Mouse (Mus musculus) MEL (cell line): ENCODE measurements at regions not wholly inside any gene's neighbourhood (a gene's known extent, or its start where the extent isn't known, plus 50 kb on each side); places are given as distances from the start of the nearest gene placed in this dataset.

Experiments
- DNase-seq: peaks from one replicate; pipeline ENCODE4 v3.0.0; 2011; ENCODE audit warnings: low read depth, low spot score
- H3K27ac ChIP-seq: 2 replicates; pipeline ENCODE4 v1.5.1; 2012; ENCODE audit warnings: low read depth, mild to moderate bottlenecking, control low read depth, low read length, moderate library complexity; ENCODE audit not compliant: control insufficient read depth
- H3K27me3 ChIP-seq, 2 experiments: fragments of 150-350 bp in 1 of 2; sonication (generic) in 1 of 2; 2 replicates each; pipeline ENCODE4 v1.6.1; 2012; ENCODE audit warnings: low read length in 2 of 2, mild to moderate bottlenecking in 2 of 2, improper control_type of control experiment in 1 of 2, moderate library complexity in 1 of 2; ENCODE audit not compliant: insufficient read depth in 2 of 2, control insufficient read depth in 1 of 2
- H3K36me3 ChIP-seq, 2 experiments: 2 replicates each; pipeline ENCODE4 v1.6.1; 2012 to 2014; ENCODE audit warnings: low read length in 2 of 2, improper control_type of control experiment in 1 of 2, inconsistent platforms in 1 of 2, mild to moderate bottlenecking in 1 of 2; ENCODE audit not compliant: insufficient read depth in 2 of 2, control insufficient read depth in 1 of 2
- H3K4me1 ChIP-seq, 2 experiments: fragments of 150-350 bp in 1 of 2; sonication (generic) in 1 of 2; 2 replicates each; pipeline ENCODE4 v1.6.1; 2012; ENCODE audit warnings: low read length in 2 of 2, improper control_type of control experiment in 1 of 2, mild to moderate bottlenecking in 1 of 2; ENCODE audit not compliant: insufficient read depth in 2 of 2, control insufficient read depth in 1 of 2
- H3K4me3 ChIP-seq, 2 experiments: fragments of 150-350 bp in 1 of 2; sonication (generic) in 1 of 2; 2 replicates each; pipeline ENCODE4 v1.5.1; 2012; ENCODE audit warnings: low read depth in 2 of 2, low read length in 2 of 2, mild to moderate bottlenecking in 2 of 2, moderate library complexity in 2 of 2, control low read depth in 1 of 2, improper control_type of control experiment in 1 of 2; ENCODE audit not compliant: control insufficient read depth in 1 of 2, insufficient read depth in 1 of 2
- H3K79me2 ChIP-seq: 2 replicates; pipeline ENCODE4 v1.6.1; 2012; ENCODE audit warnings: mild to moderate bottlenecking, low read length, moderate library complexity; ENCODE audit not compliant: control insufficient read depth, poor library complexity, insufficient read depth
- H3K9ac ChIP-seq: 2 replicates; pipeline ENCODE4 v1.6.1; 2012; ENCODE audit warnings: low read depth, mild to moderate bottlenecking, control low read depth, low read length, moderate library complexity; ENCODE audit not compliant: control insufficient read depth, poor library complexity, severe bottlenecking
- H3K9me3 ChIP-seq: fragments of 150-350 bp; sonication (generic); replicated peaks from 2 replicates; pipeline ENCODE4 v1.6.1; 2012; ENCODE audit warnings: mild to moderate bottlenecking, low read length, improper control_type of control experiment, moderate library complexity; ENCODE audit not compliant: insufficient read depth
- CHD1 ChIP-seq: IDR thresholded peaks from 2 replicates; pipeline ENCODE4 v1.6.1; 2012; ENCODE audit warnings: low read depth, mild to moderate bottlenecking, inconsistent platforms, low read length, improper control_type of control experiment
- CHD2 ChIP-seq: IDR thresholded peaks from 2 replicates; pipeline ENCODE4 v1.6.1; 2011; ENCODE audit warnings: low read length, improper control_type of control experiment
- CTCF ChIP-seq, 3 experiments: IDR thresholded peaks in 2 of 3; conservative IDR thresholded peaks in 1 of 3; 2 replicates each; pipeline ENCODE4 v1.5.1; 2011 to 2012; ENCODE audit warnings: low read length in 3 of 3, low read depth in 2 of 3, mild to moderate bottlenecking in 2 of 3, improper control_type of control experiment in 1 of 3, inconsistent platforms in 1 of 3, mixed read lengths in 1 of 3, moderate library complexity in 1 of 3; ENCODE audit not compliant: control insufficient read depth in 1 of 3, insufficient read depth in 1 of 3, poor library complexity in 1 of 3, severe bottlenecking in 1 of 3
- E2F4 ChIP-seq: IDR thresholded peaks from 2 replicates; pipeline ENCODE4 v1.6.1; 2011; ENCODE audit warnings: low read depth, low read length, improper control_type of control experiment, borderline replicate concordance
- EP300 ChIP-seq, 2 experiments: IDR thresholded peaks; 2 replicates each; pipeline ENCODE4 v1.6.1; 2011; ENCODE audit warnings: improper control_type of control experiment in 2 of 2, low read length in 2 of 2, low read depth in 1 of 2, mild to moderate bottlenecking in 1 of 2
- ETS1 ChIP-seq: IDR thresholded peaks from 2 replicates; pipeline ENCODE4 v1.6.1; 2012; ENCODE audit warnings: low read depth, mild to moderate bottlenecking, inconsistent platforms, low read length, improper control_type of control experiment, moderate library complexity
- GABPA ChIP-seq: IDR thresholded peaks from 2 replicates; pipeline ENCODE4 v1.6.1; 2012; ENCODE audit warnings: low read depth, mild to moderate bottlenecking, inconsistent platforms, low read length, improper control_type of control experiment, moderate library complexity
- GATA1 ChIP-seq: IDR thresholded peaks from 2 replicates; pipeline ENCODE4 v1.6.1; 2011; ENCODE audit warnings: low read depth, low read length, improper control_type of control experiment
- HCFC1 ChIP-seq: IDR thresholded peaks from 2 replicates; pipeline ENCODE4 v1.6.1; 2012; ENCODE audit warnings: low read depth, mild to moderate bottlenecking, inconsistent platforms, low read length, improper control_type of control experiment, moderate library complexity
- JUND ChIP-seq: IDR thresholded peaks from 2 replicates; pipeline ENCODE4 v1.6.1; 2011; ENCODE audit warnings: low read depth, mild to moderate bottlenecking, improper control_type of control experiment, low read length
- KAT2A ChIP-seq: conservative IDR thresholded peaks from 2 replicates; pipeline ENCODE4 v1.6.1; 2012; ENCODE audit warnings: low read depth, low read length, improper control_type of control experiment, inconsistent platforms
- MAZ ChIP-seq: IDR thresholded peaks from 2 replicates; pipeline ENCODE4 v1.6.1; 2012; ENCODE audit warnings: low read depth, mild to moderate bottlenecking, inconsistent platforms, low read length, improper control_type of control experiment
- MXI1 ChIP-seq: IDR thresholded peaks from 2 replicates; pipeline ENCODE4 v1.6.1; 2011; ENCODE audit warnings: mild to moderate bottlenecking, low read depth, low read length, improper control_type of control experiment
- MYB ChIP-seq: IDR thresholded peaks from 2 replicates; pipeline ENCODE4 v1.6.1; 2011; ENCODE audit warnings: mild to moderate bottlenecking, low read depth, low read length, improper control_type of control experiment
- NELFE ChIP-seq: IDR thresholded peaks from 2 replicates; pipeline ENCODE4 v1.6.1; 2011; ENCODE audit warnings: low read depth, low read length, improper control_type of control experiment
- NRF1 ChIP-seq: IDR thresholded peaks from 2 replicates; pipeline ENCODE4 v1.6.1; 2014; ENCODE audit warnings: low read depth, mild to moderate bottlenecking, inconsistent platforms, low read length, improper control_type of control experiment, moderate library complexity; ENCODE audit not compliant: poor library complexity, insufficient read depth, severe bottlenecking
- POLR2AphosphoS2 ChIP-seq: IDR thresholded peaks from 2 replicates; pipeline ENCODE4 v1.6.1; 2011; ENCODE audit warnings: low read length, improper control_type of control experiment
- RAD21 ChIP-seq: IDR thresholded peaks from 2 replicates; pipeline ENCODE4 v1.6.1; 2011; ENCODE audit warnings: mild to moderate bottlenecking, low read depth, low read length, improper control_type of control experiment
- SIN3A ChIP-seq: IDR thresholded peaks from 2 replicates; pipeline ENCODE4 v1.6.1; 2012; ENCODE audit warnings: low read length, improper control_type of control experiment, inconsistent platforms
- SMC3 ChIP-seq: IDR thresholded peaks from 2 replicates; pipeline ENCODE4 v1.6.1; 2011; ENCODE audit warnings: low read depth, low read length, improper control_type of control experiment
- TBP ChIP-seq: IDR thresholded peaks from 2 replicates; pipeline ENCODE4 v1.8.0; 2011; ENCODE audit warnings: low read depth, low read length, improper control_type of control experiment
- TCF12 ChIP-seq: IDR thresholded peaks from 2 replicates; pipeline ENCODE4 v1.6.1; 2014; ENCODE audit warnings: low read depth, mild to moderate bottlenecking, inconsistent platforms, low read length, improper control_type of control experiment, moderate library complexity
- UBTF ChIP-seq: IDR thresholded peaks from 2 replicates; pipeline ENCODE4 v1.6.1; 2012; ENCODE audit warnings: low read depth, mild to moderate bottlenecking, inconsistent platforms, low read length, improper control_type of control experiment, moderate library complexity, borderline replicate concordance; ENCODE audit not compliant: insufficient read depth
- USF1 ChIP-seq: IDR thresholded peaks from 2 replicates; pipeline ENCODE4 v1.6.1; 2014; ENCODE audit warnings: low read depth, mild to moderate bottlenecking, inconsistent platforms, low read length, improper control_type of control experiment, moderate library complexity
- ZC3H11A ChIP-seq: IDR thresholded peaks from 2 replicates; pipeline ENCODE4 v1.6.1; 2012; ENCODE audit warnings: low read depth, mild to moderate bottlenecking, inconsistent platforms, low read length, improper control_type of control experiment
- ZKSCAN1 ChIP-seq: IDR thresholded peaks from 2 replicates; pipeline ENCODE4 v1.6.1; 2012; ENCODE audit warnings: low read depth, mild to moderate bottlenecking, inconsistent platforms, low read length, improper control_type of control experiment, moderate library complexity

DNA sequence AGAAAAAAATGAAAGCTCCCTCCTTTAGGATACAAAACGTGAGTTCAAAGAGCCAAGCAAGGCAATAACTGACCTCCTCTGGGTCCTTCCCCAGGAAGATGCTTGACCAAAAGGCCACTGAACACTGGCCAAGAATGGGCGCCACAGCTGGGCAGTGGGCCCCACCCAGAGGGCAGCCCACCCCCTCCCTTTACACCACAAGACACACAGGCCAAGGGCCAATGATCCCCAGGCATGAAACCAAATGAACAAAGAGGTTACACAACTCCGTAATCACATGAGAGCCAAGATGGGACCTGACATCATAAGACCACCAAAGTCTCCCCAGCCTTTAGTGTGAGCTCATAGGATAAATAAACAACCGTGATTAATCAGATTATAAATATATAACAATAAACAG is 363.7 kb downstream of the Sox9 start:
- peaks cover 4% of the 10 kb centered on the region in 2 experiments; a peak in 3 of 4 replicates for H3K4me1 ChIP-seq
- no peaks in the 10 kb centered on the region for H3K9me3 ChIP-seq
- H3K79me2 ChIP-seq, result no peaks in the 10 kb centered on the region
- no peak for DNase-seq
- no peak overlapping the region for H3K4me3 ChIP-seq
- TF ChIP-seq GATA1 (no peak), USF1 (no peak), MYB (no peak), CTCF (IDR thresholded peaks at IDR 0.05 in 2 of 3, conservative IDR thresholded peaks at IDR 0.05 in 1 of 3; ENCODE audit: control insufficient read depth in 1 of 3, insufficient read depth in 1 of 3, low read depth in 2 of 3, low read length in 3 of 3, poor library complexity in 1 of 3, severe bottlenecking in 1 of 3) (no peak), EP300 (IDR thresholded peaks at IDR 0.05; ENCODE audit: low read depth in 1 of 2, low read length in 2 of 2) (no peak), RAD21 (no peak), CHD1 (no peak), HCFC1 (no peak), E2F4 (no peak), MXI1 (no peak), NRF1 (no peak), NELFE (no peak), SIN3A (no peak)
- no peaks in the 10 kb centered on the region for H3K27me3 ChIP-seq
- no peaks in the 10 kb centered on the region for H3K36me3 ChIP-seq
- H3K27ac ChIP-seq, result no peak overlapping the region
- H3K9ac ChIP-seq, result no peak overlapping the region

- no peak overlapping the region for H3K4me3 ChIP-seq
- DNase-seq, result no peak
- peaks cover 4% of the 10 kb centered on the region in 2 experiments; a peak in 3 of 4 replicates for H3K4me1 ChIP-seq
- no peak overlapping the region for H3K9ac ChIP-seq
- H3K79me2 ChIP-seq, result no peaks in the 10 kb centered on the region
- H3K27ac ChIP-seq, result no peak overlapping the region
- TF ChIP-seq TCF12 (no peak), ZKSCAN1 (no peak), POLR2AphosphoS2 (no peak), SMC3 (no peak), KAT2A (no peak), NELFE (no peak), UBTF (no peak), TBP (no peak), JUND (no peak), ETS1 (no peak), MAZ (no peak), SIN3A (no peak), RAD21 (no peak), GABPA (no peak), HCFC1 (no peak), ZC3H11A (no peak), GATA1 (no peak), CHD2 (no peak)
- H3K9me3 ChIP-seq, result no peaks in the 10 kb centered on the region
- no peaks in the 10 kb centered on the region for H3K27me3 ChIP-seq
- no peaks in the 10 kb centered on the region for H3K36me3 ChIP-seq
Measured at GRCm38 (mm10) chr11:113146762-113147161, 364.7 kb downstream of the Sox9 start.
